Mouse (Mus musculus) forebrain, embryonic 13.5 days (tissue): ENCODE results near the gene Acr. TPM values are rescaled to one million over a fixed set of nuclear protein-coding genes. Genes with fewer than 3 reads are reported as not detected.

Experiments
- ATAC-seq: fragments of 200-750 bp; cut with Nextera tagmentation; 2 replicates; pipeline ENCODE4 v1.8.0; 2017
- H3K27ac ChIP-seq: fragments of 300-500 bp; sonication (generic); 2 replicates; pipeline ENCODE4 v1.5.1; 2015; ENCODE audit warnings: inconsistent platforms, mild to moderate bottlenecking, moderate library complexity
- H3K27me3 ChIP-seq: fragments of 300-500 bp; sonication (generic); 2 replicates; pipeline ENCODE4 v1.6.1; 2015; ENCODE audit warnings: mild to moderate bottlenecking, inconsistent platforms
- H3K36me3 ChIP-seq: fragments of 300-500 bp; sonication (generic); 2 replicates; pipeline ENCODE4 v1.6.1; 2015; ENCODE audit warnings: mild to moderate bottlenecking, inconsistent platforms; ENCODE audit not compliant: poor library complexity, severe bottlenecking
- H3K4me1 ChIP-seq: fragments of 300-500 bp; sonication (generic); 2 replicates; pipeline ENCODE4 v1.6.1; 2015; ENCODE audit warnings: inconsistent platforms
- H3K4me2 ChIP-seq: fragments of 300-500 bp; sonication (generic); 2 replicates; pipeline ENCODE4 v1.6.1; 2015; ENCODE audit warnings: inconsistent platforms, mild to moderate bottlenecking, moderate library complexity
- H3K4me3 ChIP-seq: fragments of 300-500 bp; sonication (generic); 2 replicates; pipeline ENCODE4 v1.5.1; 2015; ENCODE audit warnings: mild to moderate bottlenecking, inconsistent platforms
- H3K9ac ChIP-seq: fragments of 300-500 bp; sonication (generic); 2 replicates; pipeline ENCODE4 v1.6.1; 2015; ENCODE audit warnings: mild to moderate bottlenecking, inconsistent platforms
- H3K9me3 ChIP-seq: fragments of 300-500 bp; sonication (generic); replicated peaks from 2 replicates; pipeline ENCODE4 v1.6.1; 2016; ENCODE audit warnings: inconsistent platforms
- WGBS: fragments of 180-500 bp; shearing (Covaris S2); methylation state at CpG from one replicate; pipeline ENCODE4 v1.1.7; 2015; 5-methylcytosine and 5-hydroxymethylcytosine counted together
- polyA plus RNA-seq: library from polyadenylated mRNA; unstranded; fragments of >200 nt; fragmentation: Nextera tagmentation; extraction: Ambion mirVana; gene quantifications from 2 replicates; pipeline ENCODE4 v1.2.1, GENCODE M21; 2015

The Acr gene
- polyA plus RNA-seq, 1 experiment from 2014 or later = 1.2 TPM

DNA sequence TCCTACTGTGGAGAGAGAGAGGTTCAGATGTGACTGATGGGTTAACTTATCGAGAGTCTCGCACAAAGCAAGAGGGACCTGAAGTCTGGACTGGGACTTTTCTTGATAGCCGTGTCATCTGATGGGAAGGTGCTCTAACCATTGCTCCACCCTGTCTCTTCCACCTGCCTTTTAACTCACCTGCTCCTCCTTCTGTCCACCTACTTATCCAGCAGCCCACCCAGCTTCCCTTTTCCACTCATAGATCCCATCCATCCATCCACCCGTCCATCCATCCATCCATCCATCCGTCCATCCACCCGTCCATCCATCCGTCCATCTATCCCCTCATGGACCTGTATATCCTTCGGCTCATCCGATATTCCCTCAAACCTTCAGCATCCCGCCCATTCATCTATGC is 39.2 kb upstream of the Acr start:
- H3K4me3 ChIP-seq = no peak overlapping the region
- no peak overlapping the region for H3K27ac ChIP-seq
- WGBS = 94% methylated on average over 10 of the region's 10 CpGs
- no peak overlapping the region for H3K9ac ChIP-seq
- H3K27me3 ChIP-seq = peaks cover 19% of the 10 kb centered on the region
- ATAC-seq = no peak
- no peak overlapping the region for H3K4me2 ChIP-seq
- no peaks in the 10 kb centered on the region for H3K9me3 ChIP-seq
- peaks cover 30% of the 10 kb centered on the region for H3K4me1 ChIP-seq
- no peaks in the 10 kb centered on the region for H3K36me3 ChIP-seq

DNA sequence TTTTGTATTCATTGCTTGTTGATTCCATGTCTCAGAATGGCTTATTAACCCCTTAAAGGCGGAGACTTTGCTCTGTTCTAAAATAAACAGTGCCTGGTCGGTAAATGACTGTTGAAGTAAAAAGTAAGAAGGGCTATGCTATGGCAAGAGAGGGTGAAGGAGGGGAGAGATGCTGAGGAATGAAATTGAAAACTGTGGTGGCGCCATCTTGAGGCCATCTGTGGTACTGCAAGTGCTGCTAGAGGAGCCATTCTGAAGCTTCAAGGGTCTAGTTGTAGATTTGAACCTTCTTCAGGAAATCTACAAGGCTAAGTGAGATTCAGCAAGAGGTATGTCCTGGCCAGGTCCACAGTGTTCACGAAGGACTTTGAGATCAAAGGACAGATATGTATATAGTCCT is 37.8 kb upstream of the Acr start:
- no peaks in the 10 kb centered on the region for H3K36me3 ChIP-seq
- no peak overlapping the region for H3K27ac ChIP-seq
- ATAC-seq = no peak
- H3K4me3 ChIP-seq = no peak overlapping the region
- no peak overlapping the region for H3K4me2 ChIP-seq
- H3K9me3 ChIP-seq = no peaks in the 10 kb centered on the region
- peaks cover 28% of the 10 kb centered on the region for H3K4me1 ChIP-seq
- H3K9ac ChIP-seq = no peak overlapping the region
- peaks cover 5% of the 10 kb centered on the region; the same call in 1 of the 2 replicates for H3K27me3 ChIP-seq
- 5% methylated on average over 4 of the region's 4 CpGs for WGBS

DNA sequence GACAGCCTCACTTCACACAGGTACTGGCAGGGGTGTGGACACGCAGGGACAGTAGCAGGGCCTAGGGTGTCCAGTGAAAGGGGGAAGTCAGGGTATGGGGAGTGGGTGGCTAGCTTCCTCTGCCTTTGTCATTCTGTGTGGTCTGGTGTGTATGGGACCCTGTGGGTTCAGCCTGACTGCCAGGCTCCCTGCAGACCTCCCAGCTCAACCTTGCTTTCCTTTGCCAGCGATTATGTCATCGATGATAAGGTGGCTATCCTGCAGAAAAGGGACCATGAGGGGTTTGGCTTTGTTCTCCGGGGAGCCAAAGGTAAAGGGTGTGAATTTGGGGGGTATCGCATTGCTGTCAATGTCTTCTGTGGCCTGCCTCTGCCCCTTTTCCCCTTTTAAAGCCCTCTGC is 36.7 kb upstream of the Acr start:
- WGBS = 96% methylated on average over 5 of the region's 5 CpGs
- no peak for ATAC-seq
- no peak overlapping the region for H3K4me3 ChIP-seq

DNA sequence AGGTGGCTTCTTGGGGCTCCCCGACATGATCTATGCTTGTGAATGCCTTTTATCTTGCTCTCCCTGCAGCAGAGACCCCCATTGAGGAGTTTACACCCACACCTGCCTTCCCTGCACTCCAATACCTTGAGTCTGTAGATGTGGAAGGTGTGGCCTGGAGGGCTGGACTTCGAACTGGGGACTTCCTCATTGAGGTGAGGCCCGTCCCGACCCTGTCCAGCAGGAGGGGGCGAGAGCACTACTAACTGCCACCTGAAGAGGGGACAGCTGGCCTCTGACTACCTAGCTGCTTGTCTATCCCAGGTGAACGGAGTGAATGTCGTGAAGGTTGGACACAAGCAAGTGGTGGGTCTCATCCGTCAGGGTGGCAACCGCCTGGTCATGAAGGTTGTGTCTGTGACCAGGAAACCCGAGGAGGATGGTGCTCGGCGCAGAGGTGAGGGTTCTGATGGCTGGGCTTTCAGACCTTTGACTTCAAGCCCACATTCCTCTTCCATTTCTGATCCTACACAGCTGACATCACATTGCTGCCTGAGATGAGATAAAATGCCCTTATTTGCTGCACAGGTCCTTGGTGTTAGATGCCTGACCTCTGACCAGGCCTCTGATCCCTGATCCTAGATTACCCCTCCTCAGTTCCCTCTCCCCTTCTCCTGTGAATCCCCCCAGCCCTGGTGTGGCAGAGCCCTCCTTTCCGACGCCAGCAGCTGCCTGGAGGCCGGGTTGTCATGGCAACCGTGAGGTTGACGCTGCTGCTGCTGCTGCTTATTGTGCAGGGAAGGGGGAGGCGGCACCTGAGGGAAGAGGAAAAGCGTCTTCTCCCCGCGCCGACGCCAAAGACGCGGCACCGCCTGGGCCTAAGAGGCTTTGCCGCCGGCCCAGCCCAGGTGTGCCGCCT is 35.9 kb upstream of the Acr start:
- Histone ChIP-seq H3K4me3 (peak overlapping the region; percentile 49), H3K27ac (peak overlapping the region; percentile 80), H3K36me3 (no peaks in the 10 kb centered on the region), H3K27me3 (no peaks in the 10 kb centered on the region), H3K9ac (peak overlapping the region; percentile 73), H3K9me3 (no peaks in the 10 kb centered on the region), H3K4me1 (peaks cover 28% of the 10 kb centered on the region), H3K4me2 (peak overlapping the region; percentile 74)
- WGBS = 20% methylated on average over 29 of the region's 29 CpGs
- peak; percentile 84 for ATAC-seq

More for the DNA sequence above, 36.7 kb upstream of the Acr start:
- Histone ChIP-seq H3K9me3 (no peaks in the 10 kb centered on the region), H3K27ac (no peak overlapping the region), H3K36me3 (no peaks in the 10 kb centered on the region), H3K9ac (no peak overlapping the region), H3K4me1 (peaks cover 28% of the 10 kb centered on the region), H3K27me3 (no peaks in the 10 kb centered on the region), H3K4me2 (no peak overlapping the region)

DNA sequence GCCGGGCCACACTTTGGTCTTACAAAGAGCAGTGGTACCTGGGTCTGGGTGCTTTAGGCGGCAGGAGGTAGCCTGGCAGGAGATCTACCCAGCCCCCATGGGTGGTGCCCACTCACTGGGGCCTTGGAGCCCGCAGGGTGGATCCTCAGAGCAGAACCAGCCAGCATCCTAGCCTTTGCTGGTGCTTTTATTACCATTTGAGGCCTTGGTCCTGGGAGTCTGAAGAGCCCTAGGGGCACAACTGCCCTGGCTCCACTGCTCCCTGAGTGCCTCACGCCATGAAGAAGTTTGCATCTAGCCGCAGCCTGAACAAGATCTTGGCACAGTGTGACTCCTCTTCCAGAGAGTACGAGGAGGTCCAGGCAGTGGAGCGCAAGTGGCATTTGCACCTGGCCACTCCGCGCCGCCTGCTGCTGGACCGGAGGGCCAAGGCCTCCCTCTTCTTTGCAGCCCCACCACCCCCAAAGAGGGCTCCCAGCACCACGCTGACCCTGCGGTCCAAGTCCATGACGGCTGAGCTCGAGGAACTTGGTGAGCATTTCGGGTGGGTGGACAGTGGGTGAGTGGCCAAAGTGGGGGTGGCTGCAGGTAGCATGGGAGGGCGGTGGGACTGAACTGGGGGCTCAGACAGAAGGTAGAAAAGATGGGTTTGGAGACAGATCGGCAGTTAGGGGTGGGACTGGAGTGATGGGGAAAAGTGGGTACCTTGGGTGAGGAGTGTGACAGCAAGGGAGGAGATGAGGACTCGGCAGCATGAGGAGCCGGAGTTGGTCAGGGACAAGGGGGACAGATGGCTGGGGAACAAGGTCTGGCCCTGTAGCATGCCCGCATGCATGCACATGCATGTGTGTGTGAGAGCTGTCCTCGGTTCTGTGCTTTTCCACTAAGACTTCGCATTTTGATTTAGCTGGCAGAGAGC is 34.9 kb upstream of the Acr start:
- Histone ChIP-seq H3K27me3 (no peaks in the 10 kb centered on the region), H3K36me3 (no peaks in the 10 kb centered on the region), H3K9ac (peak overlapping the region; percentile 73), H3K4me1 (peaks cover 28% of the 10 kb centered on the region), H3K4me3 (peak overlapping the region; percentile 49), H3K9me3 (no peaks in the 10 kb centered on the region), H3K4me2 (peak overlapping the region; percentile 74), H3K27ac (peak overlapping the region; percentile 80)
- 63% methylated on average over 23 of the region's 23 CpGs for WGBS
- peak; percentile 76 for ATAC-seq

DNA sequence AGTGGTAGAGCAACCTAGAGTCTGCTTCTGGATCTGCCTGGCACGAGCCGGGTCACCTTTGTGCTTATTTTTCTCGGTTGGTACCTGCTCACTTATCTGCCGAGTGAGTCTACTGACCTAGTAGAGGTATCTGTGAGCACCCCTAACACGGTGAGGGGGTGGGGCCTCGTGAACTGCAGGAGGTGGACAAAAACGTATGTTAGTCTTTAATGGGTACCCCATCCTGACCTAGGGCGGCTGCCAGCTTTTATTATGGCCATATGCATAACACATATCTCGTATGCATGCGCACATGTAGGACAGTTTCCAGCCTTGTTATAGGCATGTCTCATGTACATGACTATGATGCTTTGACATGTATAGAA is 34.3 kb upstream of the Acr start:
- Histone ChIP-seq H3K4me2 (peak overlapping the region; percentile 74), H3K9me3 (no peaks in the 10 kb centered on the region), H3K36me3 (no peaks in the 10 kb centered on the region), H3K27me3 (no peaks in the 10 kb centered on the region), H3K9ac (peak overlapping the region; percentile 73), H3K4me1 (peaks cover 28% of the 10 kb centered on the region), H3K4me3 (peak overlapping the region; percentile 49), H3K27ac (no peak overlapping the region)
- 91% methylated on average over 10 of the region's 10 CpGs for WGBS
- no peak for ATAC-seq

DNA sequence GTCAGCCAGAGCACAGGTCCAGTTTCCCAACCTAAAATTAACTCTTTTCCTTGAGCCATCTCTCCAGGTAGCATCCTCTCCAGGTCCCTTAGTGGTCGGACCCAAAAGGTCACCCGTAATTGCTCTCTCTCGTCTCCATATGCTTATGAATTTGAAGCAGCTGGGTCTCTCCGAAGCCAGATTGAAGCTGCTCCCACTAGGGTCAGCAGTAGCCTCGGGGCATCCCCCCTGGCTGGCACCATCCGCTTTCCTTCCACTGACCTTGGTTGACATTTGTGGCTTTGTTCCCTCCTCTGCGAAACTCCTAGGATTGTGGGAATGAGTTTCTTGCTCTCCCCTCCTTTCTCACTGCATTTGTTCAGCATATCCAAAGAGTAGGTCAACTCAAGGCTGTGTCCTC is 24.0 kb upstream of the Acr start:
- H3K9me3 ChIP-seq = no peaks in the 10 kb centered on the region
- no peak overlapping the region for H3K4me2 ChIP-seq
- H3K27ac ChIP-seq = no peak overlapping the region
- WGBS = 89% methylated on average over 7 of the region's 7 CpGs
- no peak overlapping the region for H3K9ac ChIP-seq
- H3K27me3 ChIP-seq = peaks cover 23% of the 10 kb centered on the region
- H3K36me3 ChIP-seq = peaks cover 11% of the 10 kb centered on the region
- H3K4me3 ChIP-seq = no peak overlapping the region
- peaks cover 19% of the 10 kb centered on the region for H3K4me1 ChIP-seq
- ATAC-seq = no peak

DNA sequence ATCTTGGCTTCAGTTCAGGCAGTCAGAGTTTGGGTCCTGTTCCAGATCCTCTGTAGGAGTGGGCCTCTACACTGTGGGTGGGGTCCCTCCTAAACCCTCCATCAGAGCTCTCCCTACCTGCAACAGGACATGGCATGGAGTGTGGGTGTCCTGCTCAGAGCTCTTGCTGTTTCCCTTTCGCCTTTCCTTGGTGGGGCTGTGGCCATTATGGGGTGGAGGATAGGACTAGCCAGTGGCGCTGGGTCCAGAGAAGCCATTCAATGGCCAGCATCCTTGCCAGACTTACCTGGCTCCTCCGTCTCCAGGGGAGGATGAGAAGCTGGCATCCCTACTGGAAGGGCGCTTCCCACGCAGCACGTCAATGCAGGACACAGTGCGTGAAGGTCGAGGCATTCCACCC is 20.8 kb upstream of the Acr start:
- ATAC-seq = peak; percentile 2; the same call in 1 of the 2 replicates
- no peaks in the 10 kb centered on the region for H3K9me3 ChIP-seq
- WGBS = 48% methylated on average over 8 of the region's 8 CpGs
- peak overlapping the region; percentile 62 for H3K4me2 ChIP-seq
- peaks cover 23% of the 10 kb centered on the region for H3K27me3 ChIP-seq
- no peak overlapping the region for H3K27ac ChIP-seq
- no peak overlapping the region for H3K9ac ChIP-seq
- peaks cover 28% of the 10 kb centered on the region for H3K36me3 ChIP-seq
- peak overlapping the region; percentile 35 for H3K4me3 ChIP-seq
- peaks cover 20% of the 10 kb centered on the region for H3K4me1 ChIP-seq

DNA sequence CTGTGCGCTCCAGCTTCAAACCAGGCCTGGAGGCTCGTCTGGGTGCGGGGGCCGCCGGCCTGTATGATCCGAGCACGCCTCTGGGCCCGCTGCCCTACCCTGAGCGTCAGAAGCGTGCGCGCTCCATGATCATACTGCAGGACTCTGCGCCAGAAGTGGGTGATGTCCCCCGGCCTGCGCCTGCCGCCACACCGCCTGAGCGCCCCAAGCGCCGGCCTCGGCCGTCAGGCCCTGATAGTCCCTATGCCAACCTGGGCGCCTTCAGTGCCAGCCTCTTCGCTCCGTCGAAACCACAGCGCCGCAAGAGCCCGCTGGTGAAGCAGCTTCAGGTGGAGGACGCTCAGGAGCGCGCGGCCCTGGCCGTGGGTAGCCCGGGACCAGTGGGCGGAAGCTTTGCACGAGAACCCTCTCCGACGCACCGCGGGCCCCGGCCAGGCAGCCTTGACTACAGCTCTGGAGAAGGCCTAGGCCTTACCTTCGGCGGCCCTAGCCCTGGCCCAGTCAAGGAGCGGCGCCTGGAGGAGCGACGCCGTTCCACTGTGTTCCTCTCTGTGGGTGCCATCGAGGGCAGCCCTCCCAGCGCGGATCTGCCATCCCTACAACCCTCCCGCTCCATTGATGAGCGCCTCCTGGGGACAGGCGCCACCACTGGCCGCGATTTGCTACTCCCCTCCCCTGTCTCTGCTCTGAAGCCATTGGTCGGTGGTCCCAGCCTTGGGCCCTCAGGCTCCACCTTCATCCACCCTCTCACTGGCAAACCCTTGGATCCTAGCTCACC is 20.1 kb upstream of the Acr start:
- H3K27ac ChIP-seq = no peak overlapping the region

DNA sequence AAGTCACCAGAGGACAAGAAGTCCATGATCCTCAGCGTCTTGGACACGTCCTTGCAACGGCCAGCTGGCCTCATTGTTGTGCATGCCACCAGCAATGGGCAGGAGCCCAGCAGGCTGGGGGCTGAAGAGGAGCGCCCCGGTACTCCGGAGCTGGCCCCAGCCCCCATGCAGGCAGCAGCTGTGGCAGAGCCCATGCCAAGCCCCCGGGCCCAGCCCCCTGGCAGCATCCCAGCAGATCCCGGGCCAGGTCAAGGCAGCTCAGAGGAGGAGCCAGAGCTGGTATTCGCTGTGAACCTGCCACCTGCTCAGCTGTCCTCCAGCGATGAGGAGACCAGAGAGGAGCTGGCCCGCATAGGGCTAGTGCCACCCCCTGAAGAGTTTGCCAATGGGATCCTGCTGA is 19.3 kb upstream of the Acr start:
- H3K9me3 ChIP-seq = no peaks in the 10 kb centered on the region
- peak overlapping the region; percentile 62 for H3K4me2 ChIP-seq
- H3K36me3 ChIP-seq = peaks cover 21% of the 10 kb centered on the region
- H3K4me1 ChIP-seq = peaks cover 20% of the 10 kb centered on the region
- no peak overlapping the region for H3K27ac ChIP-seq
- peak overlapping the region; percentile 35 for H3K4me3 ChIP-seq
- no peak overlapping the region for H3K9ac ChIP-seq
- ATAC-seq = peak; percentile 60
- 30% methylated on average over 11 of the region's 11 CpGs for WGBS
- peaks cover 23% of the 10 kb centered on the region for H3K27me3 ChIP-seq

More for the DNA sequence above, 20.1 kb upstream of the Acr start:
- H3K27me3 ChIP-seq = peaks cover 23% of the 10 kb centered on the region
- ATAC-seq = peak; percentile 79
- H3K4me1 ChIP-seq = peaks cover 20% of the 10 kb centered on the region
- H3K4me2 ChIP-seq = peak overlapping the region; percentile 62
- H3K36me3 ChIP-seq = peaks cover 28% of the 10 kb centered on the region
- WGBS = 7% methylated on average over 58 of the region's 58 CpGs
- no peaks in the 10 kb centered on the region for H3K9me3 ChIP-seq
- H3K4me3 ChIP-seq = peak overlapping the region; percentile 35
- H3K9ac ChIP-seq = peak overlapping the region; percentile 63

DNA sequence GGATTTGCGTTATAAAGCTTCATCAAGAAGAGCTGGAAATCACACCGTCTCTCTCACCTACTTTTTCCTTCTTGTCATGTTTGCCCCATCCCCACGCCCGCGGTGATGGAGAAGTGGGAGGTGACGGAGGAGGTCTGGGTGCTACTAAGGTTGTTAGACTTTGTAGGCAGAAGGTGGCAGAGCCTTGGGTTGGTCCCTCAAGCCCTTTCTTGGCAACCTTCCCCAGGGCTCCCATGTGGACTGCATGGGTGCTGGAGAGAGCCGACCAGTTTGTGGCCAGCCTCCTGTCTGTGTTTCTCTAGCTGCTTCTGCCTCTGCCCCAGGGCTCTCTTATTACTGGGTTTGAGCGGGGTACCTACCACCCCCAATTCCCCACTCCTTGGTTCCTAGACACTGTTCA is 17.6 kb upstream of the Acr start:
- 92% methylated on average over 8 of the region's 8 CpGs for WGBS
- Histone ChIP-seq H3K9ac (no peak overlapping the region), H3K27me3 (peaks cover 27% of the 10 kb centered on the region)

More for the DNA sequence above, 17.6 kb upstream of the Acr start:
- H3K27ac ChIP-seq = no peak overlapping the region
- H3K4me2 ChIP-seq = no peak overlapping the region
- H3K9me3 ChIP-seq = no peaks in the 10 kb centered on the region
- H3K4me1 ChIP-seq = peaks cover 20% of the 10 kb centered on the region
- peaks cover 21% of the 10 kb centered on the region for H3K36me3 ChIP-seq
- ATAC-seq = no peak
- H3K4me3 ChIP-seq = no peak overlapping the region
